Comparison of ENCODE assay signal across 24 mouse cellular contexts in the genomic region with DNA sequence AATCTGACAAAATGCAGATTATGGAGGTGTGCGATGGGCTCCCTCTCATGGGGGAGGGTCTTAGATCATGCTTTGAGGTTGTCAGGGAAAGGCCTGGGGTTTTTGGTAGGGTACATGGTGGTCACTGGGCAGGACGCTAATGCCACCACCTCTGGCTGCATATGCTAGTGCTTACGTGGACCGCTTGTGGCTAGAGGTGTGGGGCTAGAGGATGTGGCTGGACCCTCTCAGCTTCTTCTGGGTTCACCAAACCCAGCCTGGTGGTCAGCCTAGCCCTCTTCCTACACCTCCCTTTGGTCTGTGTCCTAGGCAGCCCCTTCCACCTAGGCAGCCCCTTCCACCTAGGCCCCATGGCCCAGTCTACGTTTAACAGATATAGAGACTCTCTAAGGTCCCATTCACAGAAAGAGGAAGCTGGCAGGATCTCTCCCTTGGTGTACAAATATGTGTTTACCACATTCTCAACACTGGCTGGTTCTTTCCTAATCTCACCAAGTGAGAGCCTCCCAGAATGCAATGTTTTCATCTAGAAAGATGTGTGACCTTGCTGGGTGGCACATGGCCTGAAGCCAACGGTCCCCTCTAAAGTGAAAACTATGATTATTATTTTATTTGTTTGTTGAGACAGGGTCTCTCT. TPM values are rescaled to one million over a fixed set of nuclear protein-coding genes. Genes with fewer than 3 reads are reported as not detected.
A peak's percentile ranks its signal among the peaks of the same experiment; 100 is the strongest.
DNase-seq lines count a peak whose midpoint lies in the region; ATAC-seq and TF ChIP-seq lines count a peak whose summit lies in the region.
"Had no signal": no experiment of that assay in that cellular context is flagged by ENCODE, and none has a peak within 500 bp of the region (broad histone marks: within the 10 kb centered on the region; RNA-seq: fewer than 3 reads in every experiment).

No protein-coding gene starts in this region.

- H3K36me3 ChIP-seq in spleen, adult 2 months (ENCODE audit: control insufficient read depth, insufficient read depth, low read length): no peaks in the 10 kb centered on the region
- H3K36me3 ChIP-seq in liver, postnatal 0 days (replicated peaks; ENCODE audit: insufficient read depth, low read length): no peaks in the 10 kb centered on the region
- no peaks in the 10 kb centered on the region for H3K36me3 ChIP-seq in embryonic facial prominence, embryonic 10.5 days (replicated peaks)
- H3K36me3 ChIP-seq: limb, embryonic 15.5 days; neural tube, embryonic 13.5 days had no signal

- H3K4me2 ChIP-seq in liver, postnatal 0 days (ENCODE audit: low read depth, low read length): no peak overlapping the region
- H3K4me2 ChIP-seq: heart, embryonic 11.5 days; limb, embryonic 15.5 days; neural tube, embryonic 13.5 days had no signal

- 60% methylated on average over 6 of the region's 6 CpGs for WGBS in spleen, adult 2 months
- 75% methylated on average over 6 of the region's 6 CpGs for WGBS in liver, postnatal 0 days (ENCODE audit: insufficient replicate concordance)
- 90% methylated on average over 6 of the region's 6 CpGs for WGBS in embryonic facial prominence, embryonic 10.5 days

- peaks cover 37% of the 10 kb centered on the region; the same call in 1 of the 2 replicates for H3K4me1 ChIP-seq in spleen, adult 2 months (ENCODE audit: control insufficient read depth, insufficient read depth, insufficient read length)
- peaks cover 26% of the 10 kb centered on the region for H3K4me1 ChIP-seq in liver, postnatal 0 days (ENCODE audit: insufficient read depth)
- peaks cover 35% of the 10 kb centered on the region for H3K4me1 ChIP-seq in embryonic facial prominence, embryonic 10.5 days

- H3K27me3 ChIP-seq in spleen, adult 2 months (ENCODE audit: control insufficient read depth, insufficient read depth, low read length): no peaks in the 10 kb centered on the region
- no peaks in the 10 kb centered on the region for H3K27me3 ChIP-seq in liver, postnatal 0 days (ENCODE audit: insufficient read depth, low read length)
- H3K27me3 ChIP-seq in embryonic facial prominence, embryonic 10.5 days (replicated peaks; ENCODE audit: low read depth, poor library complexity, severe bottlenecking): peaks cover 25% of the 10 kb centered on the region
- H3K27me3 ChIP-seq: limb, embryonic 15.5 days; neural tube, embryonic 13.5 days had no signal

- peak overlapping the region; percentile 90 for H3K27ac ChIP-seq in gastrocnemius, adult 2 months
- peak overlapping the region; percentile 89 for H3K27ac ChIP-seq in spleen, adult 2 months (ENCODE audit: insufficient read depth, low read length)
- H3K27ac ChIP-seq in liver, postnatal 0 days (ENCODE audit: low read depth): peak overlapping the region; percentile 78
- H3K27ac ChIP-seq in embryonic facial prominence, embryonic 10.5 days (replicated peaks): no peak overlapping the region
- H3K27ac ChIP-seq: limb, embryonic 15.5 days; neural tube, embryonic 13.5 days had no signal

- H3K4me3 ChIP-seq in gastrocnemius, adult 2 months: peak overlapping the region; percentile 9; the same call in 1 of the 2 replicates
- H3K4me3 ChIP-seq in spleen, adult 2 months (ENCODE audit: extremely low read depth, insufficient read depth, insufficient read length): no peak overlapping the region
- no peak overlapping the region for H3K4me3 ChIP-seq in liver, postnatal 0 days (ENCODE audit: low read depth, low read length)
- no peak overlapping the region for H3K4me3 ChIP-seq in embryonic facial prominence, embryonic 10.5 days
- H3K4me3 ChIP-seq: limb, embryonic 15.5 days; neural tube, embryonic 13.5 days had no signal

- peak; percentile 14; the same call in 1 of the 2 replicates for ATAC-seq in liver, postnatal 0 days
- ATAC-seq: forebrain, embryonic 16.5 days; midbrain, embryonic 16.5 days had no signal

- no peak for TF ChIP-seq CTCF in gastrocnemius, adult 2 months (IDR thresholded peaks at IDR 0.05)
- TF ChIP-seq CTCF in spleen, adult 2 months (IDR thresholded peaks at IDR 0.05; ENCODE audit: extremely low read depth, insufficient read depth, insufficient read length, insufficient replicate concordance): no peak
- TF ChIP-seq CTCF in liver, postnatal 0 days (IDR thresholded peaks at IDR 0.05; ENCODE audit: low read depth): no peak

- H3K9me3 ChIP-seq in liver, postnatal 0 days (ENCODE audit: low read length): no peaks in the 10 kb centered on the region
- H3K9me3 ChIP-seq in embryonic facial prominence, embryonic 10.5 days: no peaks in the 10 kb centered on the region
- H3K9me3 ChIP-seq: limb, embryonic 15.5 days; neural tube, embryonic 13.5 days had no signal

- no peak for DNase-seq in gastrocnemius, adult 2 months
- DNase-seq in gastrocnemius, postnatal 25 days: no peak
- DNase-seq in spleen, adult 2 months (ENCODE audit: low read depth in 1 of 2, low spot score in 2 of 2): peak in 1 of 2 experiments; percentile 12
- DNase-seq in spleen, postnatal 14 days (ENCODE audit: low spot score in 2 of 2): no peak
- DNase-seq in liver, postnatal 0 days: no peak
- DNase-seq in embryonic facial prominence, embryonic 10.5 days (ENCODE audit: low spot score): no peak
- DNase-seq in right cerebral cortex, postnatal 14 days: no peak
- DNase-seq in MN1 (ENCODE audit: low spot score): no peak
- DNase-seq: adrenal gland, adult 8-10 months; cerebellum, adult 9-10 months; embryo, embryonic 11 days; gastrocnemius, postnatal 10 days; heart, postnatal 36 days; kidney, postnatal 10 days; retina, postnatal 1 day; spleen, adult 18-20 months; thymus, postnatal 36 days had no signal

- TF ChIP-seq EP300 in liver, postnatal 0 days (IDR thresholded peaks at IDR 0.05; ENCODE audit: low read depth): no peak

- intact Hi-C loops in gastrocnemius, adult 2 months (cut with DNase I): no loop called here

- no peak overlapping the region for H3K9ac ChIP-seq in liver, postnatal 0 days (replicated peaks)
- H3K9ac ChIP-seq: limb, embryonic 15.5 days; neural tube, embryonic 13.5 days had no signal

- no peak for TF ChIP-seq POLR2A in spleen, adult 2 months (IDR thresholded peaks at IDR 0.05; ENCODE audit: low read depth, low read length)

RNA-seq across cellular contexts. Expression of a gene that starts 29.7 kb away (rescaled TPM):
- 10 to 100 TPM; 85.3 to 93.9 TPM for total RNA-seq in gastrocnemius, adult 2 months (2021)
- 10 to 100 TPM; 65.8 to 67.7 TPM for total RNA-seq in gastrocnemius, postnatal 25 days (2021)
- polyA plus RNA-seq in spleen, adult 2 months (2012; rRNA removed): 110 and 131 TPM in 2 replicates
- polyA plus RNA-seq in liver, postnatal 0 days (2015; fragmentation: Nextera tagmentation; extraction: Ambion mirVana): 5.8 and 7.1 TPM in 2 replicates
- 2.3 and 2.9 TPM in 2 replicates for polyA plus RNA-seq in embryonic facial prominence, embryonic 10.5 days (2016; fragmentation: Nextera tagmentation; extraction: Ambion mirVana)

RNA-seq across cellular contexts. Expression of a gene that starts 39.9 kb away (rescaled TPM):
- not detected for total RNA-seq in gastrocnemius, adult 2 months (2021)
- not detected for total RNA-seq in gastrocnemius, postnatal 25 days (2021)
- polyA plus RNA-seq in spleen, adult 2 months (2012; rRNA removed): 0.18 TPM in 1 of 2 replicates, not detected in the other
- polyA plus RNA-seq in liver, postnatal 0 days (2015; fragmentation: Nextera tagmentation; extraction: Ambion mirVana): 0.07 and 0.15 TPM in 2 replicates
- 0.10 TPM in 1 of 2 replicates, not detected in the other for polyA plus RNA-seq in embryonic facial prominence, embryonic 10.5 days (2016; fragmentation: Nextera tagmentation; extraction: Ambion mirVana)
- total RNA-seq: adrenal gland, adult 8-10 months; gastrocnemius, postnatal 10 days; heart, postnatal 36 days; layer of hippocampus, postnatal 10 days; left cerebral cortex, postnatal 14 days had no signal
- polyA plus RNA-seq: forebrain, embryonic 16.5 days; heart, embryonic 11.5 days; neural tube, embryonic 13.5 days had no signal

Comparison
In these comparisons a context has a peak if more than half of its experiments do, and no peak if none do; other contexts are left out.
1. RNA of a gene that starts 29.7 kb away (polyA plus RNA-seq): 110 to 131 TPM in spleen, adult 2 months; 5.8 to 7.1 TPM in liver, postnatal 0 days and 2.3 to 2.9 TPM in embryonic facial prominence, embryonic 10.5 days; every median in the first group is over 10 times any median in the second.